Mouse (Mus musculus): ENCODE results near the gene Map4k5.

DNA sequence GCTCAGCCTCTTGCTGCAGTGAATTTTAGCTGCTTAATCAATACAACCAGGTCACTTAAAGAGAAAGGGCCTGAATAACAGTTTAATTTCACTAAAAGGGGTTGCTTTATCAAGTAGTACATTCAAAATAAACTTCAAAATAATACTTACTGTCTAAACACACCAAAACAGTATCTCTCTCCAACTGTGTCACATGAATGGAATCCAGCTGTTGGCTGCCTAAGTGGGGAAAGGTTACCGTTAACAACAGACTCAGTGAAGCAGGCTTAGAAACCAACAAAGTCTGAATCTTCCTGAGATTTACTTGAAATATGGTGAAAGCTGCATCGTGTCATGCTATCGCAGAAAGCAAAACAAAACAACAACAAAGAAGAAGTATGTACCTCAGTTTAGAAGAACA lies 80.0 kb downstream of the Map4k5 start:
- TF ChIP-seq CTCF (conservative IDR thresholded peaks at IDR 0.05; ENCODE audit: low read length) (no peak), POU5F1 (IDR thresholded peaks at IDR 0.05; ENCODE audit: borderline replicate concordance, low read length) (no peak)
